Mouse (Mus musculus): ENCODE measurements around the gene Irgm2. TPM values are rescaled to one million over a fixed set of nuclear protein-coding genes. Genes with fewer than 3 reads are reported as not detected.

The Irgm2 gene
- polyA plus RNA-seq, 1 experiment from 2014 or later = 2.6 TPM

DNA sequence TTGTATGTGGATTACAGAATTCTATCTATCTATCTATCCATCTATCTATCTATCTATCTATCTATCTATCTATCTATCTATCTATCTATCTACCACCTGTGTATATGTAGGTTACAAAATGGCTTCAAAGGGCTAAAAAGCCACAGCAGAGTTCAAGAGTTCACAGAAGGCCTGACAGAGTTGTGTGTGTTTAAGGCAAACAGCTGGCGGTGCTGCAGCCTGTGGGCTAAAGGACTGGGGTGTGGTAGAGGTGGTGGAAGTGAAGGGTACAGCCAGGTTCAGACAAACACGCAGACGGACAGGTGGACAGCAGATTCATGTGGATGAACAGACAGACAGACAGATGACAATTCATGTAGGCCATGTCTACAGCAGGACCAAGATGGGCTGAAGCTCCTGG lies 68.9 kb downstream of the Irgm2 start:
- no peaks in the 10 kb centered on the region for H3K4me1 ChIP-seq
- H3K9ac ChIP-seq = no peak overlapping the region
- H3K36me3 ChIP-seq = no peaks in the 10 kb centered on the region
- WGBS = 78% methylated on average over 3 of the region's 3 CpGs
- no peak overlapping the region for H3K4me3 ChIP-seq
- H3K27me3 ChIP-seq = no peaks in the 10 kb centered on the region
- no peak for ATAC-seq (ENCODE audit: insufficient number of reproducible peaks, low FRiP score, low TSS enrichment, low read depth)
- no peak overlapping the region for H3K4me2 ChIP-seq
- H3K27ac ChIP-seq = no peak overlapping the region
- H3K9me3 ChIP-seq = no peaks in the 10 kb centered on the region

Other genes starting within 250 kb of the Irgm2 start
- 16.6 and 18.6 TPM in 2 replicates for gene Larp1, start 190.6 kb upstream of the Irgm2 start, polyA plus RNA-seq (2015; fragmentation: Nextera tagmentation; extraction: Ambion mirVana)
- gene Gm12248, start 106.5 kb upstream of the Irgm2 start, polyA plus RNA-seq (2015; fragmentation: Nextera tagmentation; extraction: Ambion mirVana) = not detected in 2 replicates
- 90.9 and 97.2 TPM in 2 replicates for gene Cnot8, start 95.5 kb upstream of the Irgm2 start, polyA plus RNA-seq (2015; fragmentation: Nextera tagmentation; extraction: Ambion mirVana)
- 14.7 and 17.4 TPM in 2 replicates for gene Gemin5, start 31.1 kb upstream of the Irgm2 start, polyA plus RNA-seq (2015; fragmentation: Nextera tagmentation; extraction: Ambion mirVana)
- gene Mrpl22, start 28.0 kb upstream of the Irgm2 start, polyA plus RNA-seq (2015; fragmentation: Nextera tagmentation; extraction: Ambion mirVana) = 110 and 111 TPM in 2 replicates
- gene Igtp, start 62 bp upstream of the Irgm2 start, polyA plus RNA-seq (2015; fragmentation: Nextera tagmentation; extraction: Ambion mirVana) = 6.6 and 12.8 TPM in 2 replicates
- gene 4930438A08Rik, start 75.2 kb downstream of the Irgm2 start, polyA plus RNA-seq (2015; fragmentation: Nextera tagmentation; extraction: Ambion mirVana) = 2.5 and 2.8 TPM in 2 replicates
- 33.3 and 36.4 TPM in 2 replicates for gene Zfp692, start 107.5 kb downstream of the Irgm2 start, polyA plus RNA-seq (2015; fragmentation: Nextera tagmentation; extraction: Ambion mirVana)
- 42.3 and 43.2 TPM in 2 replicates for gene Zfp672, start 130.7 kb downstream of the Irgm2 start, polyA plus RNA-seq (2015; fragmentation: Nextera tagmentation; extraction: Ambion mirVana)
- gene Sh3bp5l, start 131.1 kb downstream of the Irgm2 start, polyA plus RNA-seq (2015; fragmentation: Nextera tagmentation; extraction: Ambion mirVana) = 36.8 and 39.9 TPM in 2 replicates
- 0.21 TPM in 1 of 2 replicates, not detected in the other for gene Lypd8, start 179.4 kb downstream of the Irgm2 start, polyA plus RNA-seq (2015; fragmentation: Nextera tagmentation; extraction: Ambion mirVana)
- not detected in 2 replicates for gene 1810065E05Rik, start 221.5 kb downstream of the Irgm2 start, polyA plus RNA-seq (2015; fragmentation: Nextera tagmentation; extraction: Ambion mirVana)
- gene Gm12253, start 232.9 kb downstream of the Irgm2 start, polyA plus RNA-seq (2015; fragmentation: Nextera tagmentation; extraction: Ambion mirVana) = not detected in 2 replicates